Mouse (Mus musculus) kidney, embryonic 14.5 days (tissue): ENCODE data around the gene Gng11. TPM values are rescaled to one million over a fixed set of nuclear protein-coding genes. Genes with fewer than 3 reads are reported as not detected.

ENCODE experiments used
- ATAC-seq: fragments of 200-750 bp; cut with Nextera tagmentation; 2 replicates; pipeline ENCODE4 v1.8.0; 2017; ENCODE audit warnings: moderate number of reproducible peaks, mild to moderate bottlenecking, moderate TSS enrichment, moderate library complexity; ENCODE audit not compliant: low FRiP score, low TSS enrichment
- H3K27ac ChIP-seq: fragments of 300-500 bp; sonication (generic); 2 replicates; pipeline ENCODE4 v1.5.1; 2014; ENCODE audit warnings: low read depth, mild to moderate bottlenecking, low read length, moderate library complexity, mixed read lengths
- H3K27me3 ChIP-seq: fragments of 300-500 bp; sonication (generic); 2 replicates; pipeline ENCODE4 v1.6.1; 2014; ENCODE audit warnings: mild to moderate bottlenecking, low read length; ENCODE audit not compliant: control insufficient read depth, insufficient read depth
- H3K36me3 ChIP-seq: fragments of 300-500 bp; sonication (generic); 2 replicates; pipeline ENCODE4 v1.6.1; 2014; ENCODE audit warnings: low read length, mixed read lengths; ENCODE audit not compliant: control insufficient read depth, insufficient read depth
- H3K4me1 ChIP-seq: fragments of 300-500 bp; sonication (generic); 2 replicates; pipeline ENCODE4 v1.6.1; 2014; ENCODE audit warnings: low read length, mixed read lengths; ENCODE audit not compliant: control insufficient read depth, insufficient read depth
- H3K4me2 ChIP-seq: fragments of 300-500 bp; sonication (generic); replicated peaks from 2 replicates; pipeline ENCODE4 v1.6.1; 2014; ENCODE audit warnings: low read depth, mild to moderate bottlenecking, low read length
- H3K4me3 ChIP-seq: fragments of 300-500 bp; sonication (generic); 2 replicates; pipeline ENCODE4 v1.5.1; 2014; ENCODE audit warnings: mild to moderate bottlenecking, low read length
- H3K9ac ChIP-seq: fragments of 300-500 bp; sonication (generic); 2 replicates; pipeline ENCODE4 v1.6.1; 2014; ENCODE audit warnings: low read depth, mild to moderate bottlenecking, low read length, moderate library complexity
- H3K9me3 ChIP-seq: fragments of 300-500 bp; sonication (generic); 2 replicates; pipeline ENCODE4 v1.6.1; 2016; ENCODE audit warnings: low read length; ENCODE audit not compliant: control insufficient read depth
- WGBS: fragments of 180-500 bp; shearing (Covaris S2); extraction: QIAGEN DNeasy Blood & Tissue Kit; methylation state at CpG from one replicate; pipeline ENCODE4 v1.1.7; 2014; 5-methylcytosine and 5-hydroxymethylcytosine counted together
- polyA plus RNA-seq: library from polyadenylated mRNA; unstranded; fragments of >200 nt; fragmentation: Nextera tagmentation; extraction: Ambion mirVana; gene quantifications from 2 replicates; pipeline ENCODE4 v1.2.1, GENCODE M21; 2014

The Gng11 gene
- 71.7 and 96.9 TPM in 2 replicates for polyA plus RNA-seq

DNA sequence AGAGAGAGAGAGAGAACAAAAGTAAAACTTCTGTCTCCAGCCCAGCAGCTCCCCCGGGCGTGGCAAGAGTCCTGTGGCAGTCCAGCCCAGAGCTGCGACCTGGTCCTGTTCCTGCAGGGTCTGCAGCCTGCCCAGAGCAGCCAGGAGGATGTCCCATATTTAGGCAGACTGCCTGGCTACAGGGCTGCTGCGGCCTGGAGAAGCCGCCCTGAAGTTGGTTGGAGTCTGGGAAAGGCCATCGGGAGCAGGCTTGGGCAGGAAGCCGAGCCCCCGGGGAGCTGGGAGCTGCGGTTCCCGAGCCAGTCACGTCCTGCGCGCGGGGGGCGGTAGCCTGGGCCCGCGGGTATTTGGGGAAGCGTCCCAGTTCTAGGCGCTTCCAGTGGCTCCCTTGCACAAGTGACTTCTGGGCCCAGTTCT lies at the start of gene Gng11:
TSS of gene Gng11 (plus strand) at position 15 of the 417 bp plus-strand sequence.
- H3K27me3 ChIP-seq = no peaks in the 10 kb centered on the region
- H3K9ac ChIP-seq = peak within 1 kb of the TSS; percentile 77
- peak within 1 kb of the TSS; percentile 72 for H3K4me2 ChIP-seq
- H3K4me3 ChIP-seq = peak within 1 kb of the TSS; percentile 51
- no peaks in the 10 kb centered on the region for H3K9me3 ChIP-seq
- 0 out of 2 replicates have a peak, but pooled peaks cover 3% of the 10 kb centered on the region for H3K4me1 ChIP-seq
- no peaks in the 10 kb centered on the region for H3K36me3 ChIP-seq
- WGBS = under 1% methylated on average over 19 of the region's 19 CpGs
- peak within 1 kb of the TSS; percentile 74 for H3K27ac ChIP-seq
- peak; percentile 93 for ATAC-seq

DNA sequence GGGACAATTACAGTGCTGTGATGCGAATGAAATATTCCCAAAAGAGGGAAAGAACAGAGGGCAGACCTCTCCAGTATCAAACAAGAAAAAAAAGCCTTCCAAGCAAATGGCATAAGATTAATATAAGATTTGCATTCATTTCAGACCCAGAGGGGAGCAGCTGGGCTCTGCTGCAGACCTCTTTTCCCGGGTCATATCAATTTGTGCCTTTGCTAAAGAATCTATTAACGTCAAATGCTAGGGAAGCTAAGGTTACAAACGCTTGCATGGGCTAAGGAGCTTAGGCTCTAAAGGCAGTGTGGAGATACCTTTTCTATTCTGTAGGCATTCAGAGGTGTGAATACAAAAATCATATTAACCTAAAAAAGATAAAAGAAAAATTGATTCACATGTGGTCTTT lies 48.7 kb upstream of the Gng11 start:
- WGBS = 62% methylated on average over 4 of the region's 4 CpGs
- no peak for ATAC-seq
- H3K9ac ChIP-seq = no peak overlapping the region

DNA sequence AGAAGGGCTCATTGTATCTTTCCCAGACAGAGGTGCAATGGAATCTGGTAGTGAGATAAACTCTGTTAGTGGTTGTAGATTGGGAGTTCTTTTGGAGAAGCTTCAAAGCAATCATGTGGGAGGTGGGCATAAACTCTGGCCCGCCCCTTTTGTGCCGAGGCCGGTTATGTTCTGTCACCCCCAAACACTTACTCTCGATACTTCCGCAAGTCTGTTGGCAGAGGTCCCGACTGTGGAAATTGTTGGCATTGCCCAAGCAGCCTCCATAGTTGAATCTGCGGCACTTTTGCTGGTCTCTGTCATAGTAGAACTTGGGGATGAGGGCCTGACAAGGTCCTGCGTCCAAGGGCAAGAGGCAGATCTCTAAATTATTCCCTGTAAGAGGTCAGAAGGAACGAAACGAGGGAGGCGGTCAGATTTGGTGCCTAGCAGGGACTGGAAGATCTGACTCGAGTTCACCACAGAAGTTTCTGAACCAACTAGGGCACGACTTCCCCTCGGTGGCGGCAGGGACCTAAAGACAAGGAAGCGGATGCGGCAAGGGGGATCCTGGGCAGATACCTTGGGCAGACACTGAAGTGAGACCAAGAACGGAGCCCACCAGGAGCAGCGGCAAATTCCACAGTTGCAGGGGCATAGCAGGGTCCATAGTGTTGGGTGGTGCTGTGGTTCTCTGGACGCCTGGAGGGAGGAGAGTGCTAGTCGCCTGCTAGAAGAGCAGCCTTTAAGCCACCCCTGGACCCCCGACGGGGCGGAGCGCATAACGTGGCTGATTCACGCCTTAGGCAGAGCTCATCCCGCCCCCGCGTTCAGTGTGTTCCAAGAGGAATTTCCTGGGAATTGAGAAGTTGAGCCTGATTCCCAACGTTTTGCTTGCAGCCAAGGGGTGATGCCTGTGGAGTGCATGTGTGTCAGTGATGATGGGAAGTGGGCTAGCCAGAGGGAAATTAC lies 35.8 kb upstream of the Gng11 start:
- Histone ChIP-seq H3K27ac (no peak overlapping the region), H3K4me3 (peak overlapping the region; percentile 3), H3K4me2 (peak overlapping the region; percentile 37), H3K9ac (no peak overlapping the region), H3K27me3 (no peaks in the 10 kb centered on the region), H3K4me1 (no peaks in the 10 kb centered on the region), H3K9me3 (no peaks in the 10 kb centered on the region), H3K36me3 (no peaks in the 10 kb centered on the region)
- ATAC-seq = peak; percentile 57; the same call in 1 of the 2 replicates
- WGBS = 27% methylated on average over 31 of the region's 31 CpGs

More for the DNA sequence above, 48.7 kb upstream of the Gng11 start:
- no peaks in the 10 kb centered on the region for H3K27me3 ChIP-seq
- no peak overlapping the region for H3K4me3 ChIP-seq
- no peaks in the 10 kb centered on the region for H3K4me1 ChIP-seq
- no peaks in the 10 kb centered on the region for H3K36me3 ChIP-seq
- H3K4me2 ChIP-seq = no peak overlapping the region
- no peak overlapping the region for H3K27ac ChIP-seq
- H3K9me3 ChIP-seq = no peaks in the 10 kb centered on the region

DNA sequence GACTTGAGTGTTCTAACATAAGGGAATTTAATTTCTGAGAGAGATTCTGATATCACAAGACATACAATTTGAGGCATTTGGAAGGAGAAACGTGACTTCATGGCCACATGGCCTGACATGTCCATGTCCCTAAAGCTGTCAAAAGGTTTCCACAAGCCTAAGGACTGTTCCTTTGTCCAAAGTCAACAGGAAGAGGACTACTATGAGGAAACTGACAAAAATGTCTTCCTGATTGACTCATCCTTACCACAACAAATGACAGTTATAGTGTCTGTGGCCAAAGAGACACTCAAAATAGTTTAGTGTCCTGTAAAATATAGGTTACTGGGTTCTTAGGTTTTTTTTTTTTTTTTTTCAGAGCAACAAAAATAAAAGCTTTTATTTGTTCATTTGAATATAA lies 30.0 kb upstream of the Gng11 start:
- Histone ChIP-seq H3K27me3 (no peaks in the 10 kb centered on the region), H3K9me3 (no peaks in the 10 kb centered on the region), H3K9ac (no peak overlapping the region), H3K4me2 (no peak overlapping the region), H3K4me3 (no peak overlapping the region), H3K27ac (no peak overlapping the region), H3K36me3 (no peaks in the 10 kb centered on the region), H3K4me1 (no peaks in the 10 kb centered on the region)
- 61% methylated on average over 1 of the region's 1 CpGs for WGBS
- no peak for ATAC-seq

DNA sequence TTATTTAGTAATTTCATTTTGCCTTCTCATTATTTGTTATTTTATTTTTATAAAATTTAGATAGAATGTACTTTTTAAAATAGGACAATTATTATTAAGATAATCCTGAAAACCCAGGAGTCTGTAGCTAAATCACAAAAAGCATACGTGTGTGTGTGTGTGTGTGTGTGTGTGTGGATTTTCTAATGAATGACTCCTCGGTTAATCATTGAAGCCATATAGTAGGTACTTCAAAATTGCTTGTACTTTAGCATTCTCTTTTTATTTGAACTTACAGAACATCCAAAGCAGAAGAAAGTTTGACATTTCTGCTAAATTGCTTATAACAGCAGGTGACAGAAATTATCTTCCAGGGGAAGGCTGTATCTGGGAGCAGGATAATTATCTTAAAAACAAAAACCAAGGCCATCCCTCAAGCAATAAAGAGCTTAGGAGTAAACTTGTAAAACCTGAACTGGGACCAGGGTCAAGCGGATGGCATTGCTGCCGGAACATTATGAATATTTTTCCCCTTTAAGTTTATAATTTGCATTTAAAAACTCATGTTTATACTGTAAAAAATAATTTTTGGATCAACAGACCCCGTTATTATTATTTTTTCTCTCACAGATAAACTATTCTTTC lies 20.9 kb upstream of the Gng11 start:
- WGBS = 81% methylated on average over 5 of the region's 5 CpGs
- Histone ChIP-seq H3K9me3 (no peaks in the 10 kb centered on the region), H3K27me3 (no peaks in the 10 kb centered on the region), H3K4me2 (no peak overlapping the region), H3K9ac (no peak overlapping the region), H3K4me1 (no peaks in the 10 kb centered on the region), H3K4me3 (no peak overlapping the region), H3K27ac (no peak overlapping the region), H3K36me3 (no peaks in the 10 kb centered on the region)
- ATAC-seq = no peak

DNA sequence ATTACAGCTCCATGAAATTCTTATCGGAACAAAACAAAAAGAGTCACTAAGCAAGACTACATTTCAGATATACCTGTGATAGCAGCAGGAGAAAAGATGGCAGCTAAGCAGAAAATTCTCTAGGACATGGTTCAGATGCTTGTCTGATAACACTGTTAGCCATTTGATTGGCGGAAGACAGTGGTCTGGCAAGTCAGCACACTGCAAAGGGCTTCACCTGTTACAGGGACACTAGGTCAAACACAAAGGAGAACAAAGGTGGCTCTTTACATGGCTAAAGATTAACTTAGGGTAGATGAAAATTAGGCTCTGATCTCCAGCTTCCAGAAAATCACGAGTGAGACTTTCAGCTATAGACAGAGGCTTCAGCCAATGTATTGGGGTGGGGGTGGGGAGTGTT lies 15.0 kb upstream of the Gng11 start, which contains the start of gene Tfpi2:
TSS of gene Tfpi2 (minus strand) at position 170 of the 400 bp plus-strand sequence.
- WGBS = 70% methylated on average over 3 of the region's 3 CpGs
- ATAC-seq = no peak; the same call in 1 of the 2 replicates
- Histone ChIP-seq H3K4me3 (no peak within 1 kb of the TSS), H3K9me3 (no peaks in the 10 kb centered on the region), H3K27me3 (no peaks in the 10 kb centered on the region), H3K27ac (no peak within 1 kb of the TSS), H3K4me1 (no peaks in the 10 kb centered on the region), H3K9ac (no peak within 1 kb of the TSS), H3K36me3 (no peaks in the 10 kb centered on the region), H3K4me2 (no peak within 1 kb of the TSS)

DNA sequence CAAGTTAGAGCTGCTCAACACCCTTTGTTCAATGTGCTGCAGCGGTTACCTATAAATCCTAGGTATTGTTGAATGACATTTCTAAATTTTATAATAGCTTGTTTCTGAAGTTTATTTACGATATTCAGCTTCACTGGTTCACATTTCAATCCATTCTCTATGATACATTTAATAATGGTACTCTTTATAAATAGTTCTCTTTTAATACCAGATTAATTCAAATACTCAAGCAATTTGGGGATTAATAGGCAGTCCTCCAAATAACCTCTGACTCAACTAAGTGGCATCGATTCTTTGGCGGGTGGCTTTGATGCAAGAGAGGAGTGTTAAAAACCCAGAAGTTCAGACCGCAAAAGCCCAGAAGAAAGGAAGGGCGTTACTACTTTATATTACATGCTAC lies 10.2 kb upstream of the Gng11 start, which contains the start of gene Gngt1:
TSS of gene Gngt1 (plus strand) at position 301 of the 400 bp plus-strand sequence.
- H3K4me2 ChIP-seq = no peak within 1 kb of the TSS
- H3K27me3 ChIP-seq = no peaks in the 10 kb centered on the region
- H3K9me3 ChIP-seq = no peaks in the 10 kb centered on the region
- 88% methylated on average over 6 of the region's 6 CpGs for WGBS
- ATAC-seq = no peak
- H3K4me1 ChIP-seq = no peaks in the 10 kb centered on the region
- no peak within 1 kb of the TSS for H3K27ac ChIP-seq
- no peak within 1 kb of the TSS for H3K4me3 ChIP-seq
- H3K9ac ChIP-seq = no peak within 1 kb of the TSS
- no peaks in the 10 kb centered on the region for H3K36me3 ChIP-seq

DNA sequence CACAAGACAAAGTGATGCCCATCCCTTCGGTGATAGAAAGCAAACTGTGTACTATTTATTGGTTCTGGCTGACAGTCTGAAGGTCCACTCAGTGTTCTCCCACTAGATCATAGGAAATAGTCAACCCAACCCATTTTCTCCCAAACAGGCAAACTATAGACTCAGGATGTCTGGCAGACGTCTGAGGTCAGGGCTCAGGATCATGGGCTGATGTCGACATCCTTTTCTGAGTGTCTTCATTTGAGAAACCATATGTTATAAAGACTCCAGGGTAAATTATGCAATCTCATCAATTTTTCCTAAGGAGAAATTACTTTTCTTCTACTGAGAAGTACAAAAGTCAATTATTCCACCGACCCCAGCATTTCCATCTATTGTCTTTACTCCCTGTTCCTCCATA lies 5.6 kb upstream of the Gng11 start:
- 76% methylated on average over 4 of the region's 4 CpGs for WGBS
- no peak overlapping the region for H3K27ac ChIP-seq
- ATAC-seq = no peak
- H3K4me3 ChIP-seq = no peak overlapping the region
- H3K27me3 ChIP-seq = no peaks in the 10 kb centered on the region
- H3K4me1 ChIP-seq = no peaks in the 10 kb centered on the region
- H3K36me3 ChIP-seq = no peaks in the 10 kb centered on the region
- no peaks in the 10 kb centered on the region for H3K9me3 ChIP-seq
- no peak overlapping the region for H3K9ac ChIP-seq
- no peak overlapping the region for H3K4me2 ChIP-seq

DNA sequence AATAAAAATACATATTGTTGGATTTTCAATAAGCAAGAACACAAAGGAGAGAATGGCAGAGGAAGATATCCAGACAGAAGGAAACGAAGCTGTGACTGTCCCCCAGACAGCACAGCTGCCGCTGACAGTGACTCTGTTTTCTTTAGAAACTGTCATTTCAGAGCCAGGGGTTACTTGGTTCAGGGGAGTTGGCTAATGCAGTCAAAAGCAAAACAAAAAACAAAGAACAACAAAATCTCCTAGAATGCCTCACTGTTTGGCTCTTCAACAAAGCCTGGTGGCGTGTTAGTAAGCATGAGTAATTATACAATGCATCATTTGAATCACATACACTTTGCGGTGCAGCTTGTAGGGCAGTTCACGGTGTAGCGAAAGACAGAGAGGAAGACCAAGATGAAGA lies 4.4 kb upstream of the Gng11 start:
- no peak overlapping the region for H3K4me3 ChIP-seq
- no peak overlapping the region for H3K4me2 ChIP-seq
- 0 out of 2 replicates have a peak, but pooled peaks cover 3% of the 10 kb centered on the region for H3K4me1 ChIP-seq
- H3K9me3 ChIP-seq = no peaks in the 10 kb centered on the region
- no peak overlapping the region for H3K9ac ChIP-seq
- H3K27me3 ChIP-seq = no peaks in the 10 kb centered on the region
- no peak for ATAC-seq
- no peak overlapping the region for H3K27ac ChIP-seq
- no peaks in the 10 kb centered on the region for H3K36me3 ChIP-seq
- 78% methylated on average over 6 of the region's 6 CpGs for WGBS
